Mouse (Mus musculus) liver, embryonic 14.5 days (tissue): Measurements from ENCODE around the gene Olfr329-ps. TPM values are rescaled to one million over a fixed set of nuclear protein-coding genes. Genes with fewer than 3 reads are reported as not detected.
A peak's percentile ranks its signal among the peaks of the same experiment; 100 is the strongest.

Experiments used
- ATAC-seq: fragments of 200-750 bp; cut with Nextera tagmentation; 2 replicates; pipeline ENCODE4 v1.8.0; 2017; ENCODE audit warnings: moderate number of reproducible peaks, mild to moderate bottlenecking, moderate library complexity; ENCODE audit not compliant: insufficient read depth
- DNase-seq, 3 experiments: peaks; one replicate each; pipeline ENCODE4 v3.0.0-alpha.2; 2012 to 2013; ENCODE audit warnings: low read depth in 3 of 3, low spot score in 3 of 3
- H3K27ac ChIP-seq: fragments of 300-500 bp; sonication (generic); 2 replicates; pipeline ENCODE4 v1.5.1; 2014; ENCODE audit warnings: moderate library complexity, mild to moderate bottlenecking, control low read depth, inconsistent platforms
- H3K27me3 ChIP-seq: fragments of 300-500 bp; sonication (generic); 2 replicates; pipeline ENCODE4 v1.6.1; 2014; ENCODE audit warnings: mild to moderate bottlenecking, low read length, moderate library complexity; ENCODE audit not compliant: control insufficient read depth, insufficient read depth
- H3K36me3 ChIP-seq: fragments of 300-500 bp; sonication (generic); replicated peaks from 2 replicates; pipeline ENCODE4 v1.6.1; 2014; ENCODE audit warnings: low read depth; ENCODE audit not compliant: control insufficient read depth, insufficient read depth
- H3K4me1 ChIP-seq, 2 experiments: fragments of 200-500 bp in 1 of 2; fragments of 300-500 bp in 1 of 2; sonication (generic) in 1 of 2; replicated peaks; 2 replicates each; pipeline ENCODE4 v1.6.1; 2012 to 2014; ENCODE audit warnings: antibody characterized with exemption in 1 of 2, inconsistent platforms in 1 of 2, low read length in 1 of 2; ENCODE audit not compliant: control insufficient read depth in 2 of 2, insufficient read depth in 2 of 2
- H3K4me2 ChIP-seq: fragments of 300-500 bp; sonication (generic); 2 replicates; pipeline ENCODE4 v1.6.1; 2014; ENCODE audit warnings: low read depth, mild to moderate bottlenecking, control low read depth, moderate library complexity
- H3K4me3 ChIP-seq, 2 experiments: fragments of 200-500 bp in 1 of 2; fragments of 300-500 bp in 1 of 2; sonication (generic) in 1 of 2; 2 replicates each; pipeline ENCODE4 v1.5.1; 2012 to 2014; ENCODE audit warnings: low read depth in 2 of 2, low read length in 2 of 2, mild to moderate bottlenecking in 2 of 2, control low read depth in 1 of 2, inconsistent platforms in 1 of 2, moderate library complexity in 1 of 2; ENCODE audit not compliant: insufficient read depth in 1 of 2
- H3K9ac ChIP-seq: fragments of 300-500 bp; sonication (generic); replicated peaks from 2 replicates; pipeline ENCODE4 v1.6.1; 2014; ENCODE audit warnings: mild to moderate bottlenecking, control low read depth, moderate library complexity
- H3K9me3 ChIP-seq: fragments of 300-500 bp; sonication (generic); 2 replicates; pipeline ENCODE4 v1.6.1; 2016; ENCODE audit warnings: low read length, mixed read lengths; ENCODE audit not compliant: control insufficient read depth
- CTCF ChIP-seq: IDR thresholded peaks from 2 replicates; pipeline ENCODE4 v1.5.1; 2016; ENCODE audit warnings: antibody characterized with exemption, low read depth, control low read depth
- EP300 ChIP-seq: IDR thresholded peaks from 2 replicates; pipeline ENCODE4 v1.6.1; 2016; ENCODE audit warnings: antibody characterized with exemption, low read depth
- WGBS: fragments of 180-500 bp; shearing (Covaris S2); extraction: QIAGEN DNeasy Blood & Tissue Kit; methylation state at CpG from one replicate; pipeline ENCODE4 v1.1.7; 2014; ENCODE audit not compliant: insufficient replicate concordance; 5-methylcytosine and 5-hydroxymethylcytosine counted together
- polyA plus RNA-seq, 2 experiments: library from polyadenylated mRNA; depleted of rRNA in 1 of 2; stranded (reverse) in 1 of 2; unstranded in 1 of 2; fragments of >200 nt; fragmentation: Nextera tagmentation in 1 of 2; extraction: Ambion mirVana in 1 of 2; gene quantifications; 2 replicates each; pipeline versions ENCODE4 v1.2.1 to v1.2.3; 2012 to 2014

Olfr329-ps gene
- polyA plus RNA-seq, 2 experiments = not detected

DNA sequence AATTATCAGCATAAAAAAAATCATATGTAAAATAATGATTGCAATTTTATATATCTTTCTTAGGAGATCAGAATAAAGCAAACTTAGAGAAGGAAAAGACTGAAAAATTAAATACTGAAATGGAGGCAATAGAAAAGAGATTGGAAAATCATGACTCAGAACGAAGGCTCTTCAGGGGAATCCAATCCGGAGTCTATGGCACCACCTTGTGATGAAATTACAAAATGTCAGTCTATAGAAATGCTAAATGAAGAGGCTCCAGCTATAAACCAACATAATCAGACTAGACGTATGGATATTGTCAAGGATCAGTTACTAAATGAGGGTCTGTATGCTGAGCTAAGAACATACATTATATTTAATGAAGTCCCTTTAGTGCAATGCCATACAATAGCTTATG is 46.9 kb downstream of the Olfr329-ps start:
- Histone ChIP-seq H3K4me1 (no peaks in the 10 kb centered on the region), H3K4me3 (no peak overlapping the region), H3K4me2 (no peak overlapping the region), H3K36me3 (no peaks in the 10 kb centered on the region), H3K27ac (no peak overlapping the region), H3K9me3 (no peaks in the 10 kb centered on the region), H3K27me3 (no peaks in the 10 kb centered on the region), H3K9ac (no peak overlapping the region)
- TF ChIP-seq CTCF (0 out of 2 replicates have a peak, but pooled peaks have one; percentile 18), EP300 (no peak)
- 41% methylated on average over 3 of the region's 3 CpGs for WGBS
- ATAC-seq (no peak), DNase-seq (no peak)

DNA sequence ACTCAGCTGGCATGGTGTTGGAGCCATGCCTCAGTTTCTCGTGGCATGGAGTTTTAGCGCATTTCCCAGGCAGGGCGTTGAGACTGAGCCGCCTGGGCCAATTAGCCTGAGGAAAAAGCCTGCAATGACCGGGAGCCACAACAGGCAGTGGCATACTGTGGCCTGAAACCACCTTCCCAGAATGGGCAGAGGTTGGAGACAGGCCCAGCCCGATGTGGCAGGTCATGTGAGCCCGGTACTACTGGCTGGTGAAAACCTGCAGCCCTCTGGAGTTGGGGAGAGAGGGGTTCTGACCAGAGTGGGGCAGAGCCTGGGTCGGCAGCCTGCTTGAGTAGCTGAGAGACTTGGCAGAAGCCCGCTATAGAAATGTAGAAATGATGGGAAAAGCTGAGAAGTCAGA is 47.5 kb downstream of the Olfr329-ps start:
- no peak overlapping the region for H3K27ac ChIP-seq
- H3K9ac ChIP-seq = no peak overlapping the region
- H3K4me1 ChIP-seq = no peaks in the 10 kb centered on the region
- H3K4me2 ChIP-seq = no peak overlapping the region
- no peaks in the 10 kb centered on the region for H3K9me3 ChIP-seq
- ATAC-seq (no peak), DNase-seq (no peak)
- H3K36me3 ChIP-seq = no peaks in the 10 kb centered on the region
- WGBS = 56% methylated on average over 9 of the region's 9 CpGs
- no peak for TF ChIP-seq CTCF
- no peak for TF ChIP-seq EP300
- H3K4me3 ChIP-seq = no peak overlapping the region
- no peaks in the 10 kb centered on the region for H3K27me3 ChIP-seq

DNA sequence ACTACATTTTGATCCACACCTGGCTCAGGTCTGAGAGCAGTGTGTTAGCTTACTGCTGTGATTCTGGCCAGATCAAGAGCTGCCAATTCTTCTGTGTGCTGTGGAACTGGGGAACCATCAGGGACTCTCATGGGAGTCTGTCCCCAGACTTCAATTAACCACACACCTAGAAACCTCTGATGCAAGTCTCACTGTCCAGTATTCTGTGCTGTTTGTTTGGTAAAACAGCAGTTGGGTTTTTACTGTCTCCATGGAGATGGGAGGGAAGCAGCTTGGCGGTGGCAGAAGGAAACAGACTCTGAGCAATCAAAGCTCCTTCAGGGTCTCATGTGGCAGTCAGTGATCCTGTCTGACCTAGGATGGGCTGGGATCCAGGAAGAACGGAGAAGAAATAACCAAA is 53.8 kb downstream of the Olfr329-ps start, which contains the start of gene Olfr332:
Gene Olfr332 (minus strand): TSS at position 101 of the 400 bp plus-strand sequence.
- ATAC-seq = no peak
- no peak for TF ChIP-seq EP300
- TF ChIP-seq CTCF = no peak
- H3K27me3 ChIP-seq = no peaks in the 10 kb centered on the region

More for the DNA sequence above, 53.8 kb downstream of the Olfr329-ps start, which contains the start of gene Olfr332:
- Histone ChIP-seq H3K4me2 (no peak within 1 kb of the TSS), H3K9me3 (no peaks in the 10 kb centered on the region), H3K9ac (no peak within 1 kb of the TSS), H3K27ac (no peak within 1 kb of the TSS), H3K36me3 (no peaks in the 10 kb centered on the region), H3K4me3 (no peak within 1 kb of the TSS), H3K4me1 (no peaks in the 10 kb centered on the region)
- 67% methylated on average over 2 of the region's 2 CpGs for WGBS
- DNase-seq = no peak

Other genes with a start within 250 kb of the Olfr329-ps start
- 18.7 and 19.8 TPM in 2 replicates for gene Zfp692, start 239.4 kb downstream of the Olfr329-ps start, polyA plus RNA-seq (2012; rRNA removed)
- 5.0 and 6.7 TPM in 2 replicates for gene Zfp692, start 239.4 kb downstream of the Olfr329-ps start, polyA plus RNA-seq (2014; fragmentation: Nextera tagmentation; extraction: Ambion mirVana)
- gene Zfp672, start 216.1 kb downstream of the Olfr329-ps start, polyA plus RNA-seq (2012; rRNA removed) = 20.3 and 22.2 TPM in 2 replicates
- 39.1 and 48.6 TPM in 2 replicates for gene Zfp672, start 216.1 kb downstream of the Olfr329-ps start, polyA plus RNA-seq (2014; fragmentation: Nextera tagmentation; extraction: Ambion mirVana)
- gene Sh3bp5l, start 215.7 kb downstream of the Olfr329-ps start, polyA plus RNA-seq (2012; rRNA removed) = 9.0 and 9.1 TPM in 2 replicates
- gene Sh3bp5l, start 215.7 kb downstream of the Olfr329-ps start, polyA plus RNA-seq (2014; fragmentation: Nextera tagmentation; extraction: Ambion mirVana) = 9.1 and 12.4 TPM in 2 replicates
- 0.09 and 0.17 TPM in 2 replicates for gene Lypd8, start 167.4 kb downstream of the Olfr329-ps start, polyA plus RNA-seq (2012; rRNA removed)
- gene Lypd8, start 167.4 kb downstream of the Olfr329-ps start, polyA plus RNA-seq (2014; fragmentation: Nextera tagmentation; extraction: Ambion mirVana) = not detected in 2 replicates
- gene 1810065E05Rik, start 125.3 kb downstream of the Olfr329-ps start, polyA plus RNA-seq (2012; rRNA removed) = not detected in 2 replicates
- gene 1810065E05Rik, start 125.3 kb downstream of the Olfr329-ps start, polyA plus RNA-seq (2014; fragmentation: Nextera tagmentation; extraction: Ambion mirVana) = not detected in 2 replicates
- gene Gm12253, start 113.9 kb downstream of the Olfr329-ps start, polyA plus RNA-seq (2012; rRNA removed) = not detected in 2 replicates
- not detected in 2 replicates for gene Gm12253, start 113.9 kb downstream of the Olfr329-ps start, polyA plus RNA-seq (2014; fragmentation: Nextera tagmentation; extraction: Ambion mirVana)
- gene Lypd9, start 93.5 kb downstream of the Olfr329-ps start, polyA plus RNA-seq (2012; rRNA removed) = not detected in 2 replicates
- gene Lypd9, start 93.5 kb downstream of the Olfr329-ps start, polyA plus RNA-seq (2014; fragmentation: Nextera tagmentation; extraction: Ambion mirVana) = not detected in 2 replicates
- not detected in 2 replicates for gene Olfr30, start 84.2 kb downstream of the Olfr329-ps start, polyA plus RNA-seq (2012; rRNA removed)
- gene Olfr30, start 84.2 kb downstream of the Olfr329-ps start, polyA plus RNA-seq (2014; fragmentation: Nextera tagmentation; extraction: Ambion mirVana) = not detected in 2 replicates
- not detected in 2 replicates for gene Olfr332, start 53.9 kb downstream of the Olfr329-ps start, polyA plus RNA-seq (2012; rRNA removed)
- gene Olfr332, start 53.9 kb downstream of the Olfr329-ps start, polyA plus RNA-seq (2014; fragmentation: Nextera tagmentation; extraction: Ambion mirVana) = not detected in 2 replicates
- not detected in 2 replicates for gene Olfr331, start 43.9 kb downstream of the Olfr329-ps start, polyA plus RNA-seq (2012; rRNA removed)
- gene Olfr331, start 43.9 kb downstream of the Olfr329-ps start, polyA plus RNA-seq (2014; fragmentation: Nextera tagmentation; extraction: Ambion mirVana) = not detected in 2 replicates
- gene Olfr330, start 11.6 kb downstream of the Olfr329-ps start, polyA plus RNA-seq (2012; rRNA removed) = not detected in 2 replicates
- not detected in 2 replicates for gene Olfr330, start 11.6 kb downstream of the Olfr329-ps start, polyA plus RNA-seq (2014; fragmentation: Nextera tagmentation; extraction: Ambion mirVana)
- gene Olfr328, start 9.2 kb upstream of the Olfr329-ps start, polyA plus RNA-seq (2012; rRNA removed) = 0.02 TPM in 1 of 2 replicates, not detected in the other
- not detected in 2 replicates for gene Olfr328, start 9.2 kb upstream of the Olfr329-ps start, polyA plus RNA-seq (2014; fragmentation: Nextera tagmentation; extraction: Ambion mirVana)
- gene Olfr224, start 24.1 kb upstream of the Olfr329-ps start, polyA plus RNA-seq (2012; rRNA removed) = not detected in 2 replicates
- gene Olfr224, start 24.1 kb upstream of the Olfr329-ps start, polyA plus RNA-seq (2014; fragmentation: Nextera tagmentation; extraction: Ambion mirVana) = not detected in 2 replicates
- not detected in 2 replicates for gene Olfr325, start 31.3 kb upstream of the Olfr329-ps start, polyA plus RNA-seq (2012; rRNA removed)
- not detected in 2 replicates for gene Olfr325, start 31.3 kb upstream of the Olfr329-ps start, polyA plus RNA-seq (2014; fragmentation: Nextera tagmentation; extraction: Ambion mirVana)
- gene Olfr324, start 48.7 kb upstream of the Olfr329-ps start, polyA plus RNA-seq (2012; rRNA removed) = not detected in 2 replicates
- gene Olfr324, start 48.7 kb upstream of the Olfr329-ps start, polyA plus RNA-seq (2014; fragmentation: Nextera tagmentation; extraction: Ambion mirVana) = not detected in 2 replicates
- gene 2210407C18Rik, start 69.7 kb upstream of the Olfr329-ps start, polyA plus RNA-seq (2012; rRNA removed) = not detected in 2 replicates
- not detected in 2 replicates for gene 2210407C18Rik, start 69.7 kb upstream of the Olfr329-ps start, polyA plus RNA-seq (2014; fragmentation: Nextera tagmentation; extraction: Ambion mirVana)
- not detected in 2 replicates for gene Olfr323, start 84.1 kb upstream of the Olfr329-ps start, polyA plus RNA-seq (2012; rRNA removed)
- not detected in 2 replicates for gene Olfr323, start 84.1 kb upstream of the Olfr329-ps start, polyA plus RNA-seq (2014; fragmentation: Nextera tagmentation; extraction: Ambion mirVana)
- 9.1 and 10.5 TPM in 2 replicates for gene Trim58, start 94.0 kb upstream of the Olfr329-ps start, polyA plus RNA-seq (2012; rRNA removed)
- gene Trim58, start 94.0 kb upstream of the Olfr329-ps start, polyA plus RNA-seq (2014; fragmentation: Nextera tagmentation; extraction: Ambion mirVana) = 10.5 and 11.8 TPM in 2 replicates
- gene Olfr322, start 112.4 kb upstream of the Olfr329-ps start, polyA plus RNA-seq (2012; rRNA removed) = 0.03 and 0.07 TPM in 2 replicates
- gene Olfr322, start 112.4 kb upstream of the Olfr329-ps start, polyA plus RNA-seq (2014; fragmentation: Nextera tagmentation; extraction: Ambion mirVana) = 0.14 TPM in 1 of 2 replicates, not detected in the other
- not detected in 2 replicates for gene Olfr320, start 134.7 kb upstream of the Olfr329-ps start, polyA plus RNA-seq (2012; rRNA removed)
- gene Olfr320, start 134.7 kb upstream of the Olfr329-ps start, polyA plus RNA-seq (2014; fragmentation: Nextera tagmentation; extraction: Ambion mirVana) = not detected in 2 replicates
- gene Olfr319, start 152.7 kb upstream of the Olfr329-ps start, polyA plus RNA-seq (2012; rRNA removed) = not detected in 2 replicates
- not detected in 2 replicates for gene Olfr319, start 152.7 kb upstream of the Olfr329-ps start, polyA plus RNA-seq (2014; fragmentation: Nextera tagmentation; extraction: Ambion mirVana)
- gene Olfr318, start 177.6 kb upstream of the Olfr329-ps start, polyA plus RNA-seq (2012; rRNA removed) = not detected in 2 replicates
- not detected in 2 replicates for gene Olfr318, start 177.6 kb upstream of the Olfr329-ps start, polyA plus RNA-seq (2014; fragmentation: Nextera tagmentation; extraction: Ambion mirVana)
- not detected in 2 replicates for gene Olfr317, start 192.8 kb upstream of the Olfr329-ps start, polyA plus RNA-seq (2012; rRNA removed)
- gene Olfr317, start 192.8 kb upstream of the Olfr329-ps start, polyA plus RNA-seq (2014; fragmentation: Nextera tagmentation; extraction: Ambion mirVana) = not detected in 2 replicates
- not detected in 2 replicates for gene Olfr316, start 206.3 kb upstream of the Olfr329-ps start, polyA plus RNA-seq (2012; rRNA removed)
- gene Olfr316, start 206.3 kb upstream of the Olfr329-ps start, polyA plus RNA-seq (2014; fragmentation: Nextera tagmentation; extraction: Ambion mirVana) = not detected in 2 replicates
- not detected in 2 replicates for gene Olfr315, start 226.8 kb upstream of the Olfr329-ps start, polyA plus RNA-seq (2012; rRNA removed)
- not detected in 2 replicates for gene Olfr315, start 226.8 kb upstream of the Olfr329-ps start, polyA plus RNA-seq (2014; fragmentation: Nextera tagmentation; extraction: Ambion mirVana)
- not detected in 2 replicates for gene Olfr314, start 236.5 kb upstream of the Olfr329-ps start, polyA plus RNA-seq (2012; rRNA removed)
- not detected in 2 replicates for gene Olfr314, start 236.5 kb upstream of the Olfr329-ps start, polyA plus RNA-seq (2014; fragmentation: Nextera tagmentation; extraction: Ambion mirVana)